Mouse (Mus musculus) small intestine, adult 2 months (tissue): ENCODE data around the gene Eya2.

Source experiments
- CTCF ChIP-seq: fragments of 200-500 bp; IDR thresholded peaks from 2 replicates; pipeline ENCODE4 v1.5.1; 2012; ENCODE audit warnings: low read depth, mild to moderate bottlenecking, control low read depth, inconsistent platforms, low read length, moderate library complexity, mixed read lengths; ENCODE audit not compliant: insufficient replicate concordance, insufficient read length; ENCODE audit errors: extremely low read depth
- POLR2A ChIP-seq: fragments of 200-500 bp; IDR thresholded peaks from 2 replicates; pipeline ENCODE4 v1.6.1; 2012; ENCODE audit warnings: low read depth, mild to moderate bottlenecking, control low read depth, inconsistent platforms, low read length, moderate library complexity

DNA sequence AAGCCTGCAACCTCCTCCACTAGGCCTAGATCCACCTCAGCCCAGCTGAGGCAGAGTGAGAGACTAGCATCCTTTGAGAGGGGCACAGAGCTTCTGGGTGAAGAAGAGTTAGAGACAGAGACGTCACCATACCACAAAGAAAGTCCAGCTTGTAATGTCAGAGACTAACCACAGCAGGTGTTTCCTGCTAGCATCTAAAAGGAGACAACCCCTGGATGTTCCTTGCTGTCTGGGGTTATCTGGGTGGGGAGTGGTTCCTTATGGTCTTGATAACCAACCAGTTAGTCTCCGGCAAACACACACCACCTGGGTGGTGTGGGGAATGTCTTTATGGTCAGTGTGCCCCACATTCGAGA, 198.4 kb downstream of the Eya2 start:
- TF ChIP-seq CTCF, result no peak
- no peak for TF ChIP-seq POLR2A
